ENCODE assay signal across 29 mouse cellular contexts in genomic region chr16:33747346-33747954, GRCm38 (mm10). TPM values are rescaled to one million over a fixed set of nuclear protein-coding genes. Genes with fewer than 3 reads are reported as not detected.
DNase-seq lines count a peak whose midpoint lies in the region; ATAC-seq lines count a peak whose summit lies in the region.
"Had no signal": no experiment of that assay in that cellular context is flagged by ENCODE, and none has a peak within 500 bp of the region (broad histone marks: within the 10 kb centered on the region; RNA-seq: fewer than 3 reads in every experiment).

No protein-coding gene starts in this region.

- no peak overlapping the region for H3K27ac ChIP-seq in forebrain, embryonic 14.5 days (ENCODE audit: low read depth, low read length)
- H3K27ac ChIP-seq: embryonic facial prominence, embryonic 13.5 days; hindbrain, embryonic 12.5 days; limb, embryonic 10.5 days; limb, embryonic 15.5 days; liver, embryonic 13.5 days; midbrain, embryonic 10.5 days; midbrain, embryonic 15.5 days; neural tube, embryonic 12.5 days had no signal

- peaks cover 33% of the 10 kb centered on the region for H3K36me3 ChIP-seq in forebrain, embryonic 14.5 days (ENCODE audit: control insufficient read depth, insufficient read depth, low read length)
- H3K36me3 ChIP-seq: midbrain, embryonic 15.5 days had no signal

- H3K4me2 ChIP-seq in forebrain, embryonic 14.5 days (ENCODE audit: low read length) = no peak overlapping the region
- H3K4me2 ChIP-seq: embryonic facial prominence, embryonic 13.5 days; heart, embryonic 11.5 days; hindbrain, embryonic 12.5 days; limb, embryonic 15.5 days; liver, embryonic 13.5 days; midbrain, embryonic 15.5 days; neural tube, embryonic 12.5 days had no signal

- WGBS in forebrain, embryonic 14.5 days = 76% methylated on average over 7 of the region's 7 CpGs

- no peaks in the 10 kb centered on the region for H3K27me3 ChIP-seq in forebrain, embryonic 14.5 days (replicated peaks; ENCODE audit: control insufficient read depth, insufficient read depth, low read length)
- H3K27me3 ChIP-seq: embryonic facial prominence, embryonic 13.5 days; hindbrain, embryonic 12.5 days; limb, embryonic 15.5 days; liver, embryonic 13.5 days; midbrain, embryonic 15.5 days; neural tube, embryonic 12.5 days had no signal

- H3K9me3 ChIP-seq in forebrain, embryonic 14.5 days (replicated peaks; ENCODE audit: control insufficient read depth, low read length) = no peaks in the 10 kb centered on the region
- H3K9me3 ChIP-seq: embryonic facial prominence, embryonic 13.5 days; hindbrain, embryonic 12.5 days; limb, embryonic 10.5 days; limb, embryonic 15.5 days; liver, embryonic 13.5 days; midbrain, embryonic 10.5 days; midbrain, embryonic 15.5 days; neural tube, embryonic 12.5 days had no signal

- H3K4me1 ChIP-seq in forebrain, embryonic 14.5 days (ENCODE audit: control insufficient read depth, insufficient read depth, low read length) = no peaks in the 10 kb centered on the region
- H3K4me1 ChIP-seq: midbrain, embryonic 10.5 days; midbrain, embryonic 15.5 days had no signal

- intact Hi-C loops in gastrocnemius, postnatal 36 days (cut with DNase I) = loop anchor here (5.0 to 10.0 kb wide), 3 partner anchors 50 to 553 kb away; no protein-coding TSS in a partner anchor

- no peak for ATAC-seq in forebrain, embryonic 14.5 days
- ATAC-seq: forebrain, postnatal 0 days; midbrain, embryonic 15.5 days had no signal

- no peak overlapping the region for H3K4me3 ChIP-seq in forebrain, embryonic 14.5 days (ENCODE audit: low read depth, low read length)
- H3K4me3 ChIP-seq: embryonic facial prominence, embryonic 13.5 days; hindbrain, embryonic 12.5 days; limb, embryonic 10.5 days; limb, embryonic 15.5 days; liver, embryonic 13.5 days; midbrain, embryonic 10.5 days; midbrain, embryonic 15.5 days; neural tube, embryonic 12.5 days had no signal

- peak; percentile 73 for DNase-seq in 416B (ENCODE audit: low read depth)
- DNase-seq in CD4-positive helper T cell, adult 2 months (ENCODE audit: low read depth, low spot score) = peak; percentile 80
- peak; percentile 88 for DNase-seq in induced T-regulatory cell, adult 2 months (ENCODE audit: low read depth)
- peak; percentile 60 for DNase-seq in naive thymus-derived CD4-positive, alpha-beta T cell, adult 2 months (ENCODE audit: low read depth)
- no peak for DNase-seq in layer of hippocampus, postnatal 10 days (ENCODE audit: low spot score in 2 of 2)
- no peak for DNase-seq in gastrocnemius, postnatal 36 days
- DNase-seq in forebrain, embryonic 14.5 days (ENCODE audit: low spot score) = no peak
- DNase-seq: adrenal gland, adult 2 months; adrenal gland, postnatal 36 days; cerebellum, adult 18-20 months; cerebellum, postnatal 10 days; forebrain, postnatal 0 days; gastrocnemius, postnatal 10 days; heart, postnatal 36 days; kidney, adult 8-10 months; kidney, postnatal 10 days; liver, embryonic 13.5 days; lung, adult 18-20 months; lung, postnatal 10 days; right cerebral cortex, adult 18-20 months had no signal

- H3K9ac ChIP-seq in forebrain, embryonic 14.5 days (ENCODE audit: low read length) = no peak overlapping the region
- H3K9ac ChIP-seq: embryonic facial prominence, embryonic 13.5 days; forebrain, postnatal 0 days; hindbrain, embryonic 12.5 days; limb, embryonic 15.5 days; liver, embryonic 13.5 days; midbrain, embryonic 15.5 days; neural tube, embryonic 12.5 days had no signal

RNA-seq across cellular contexts. Expression of gene Muc13, which starts 46.4 kb away (rescaled TPM):
- under 1 TPM in 1 of 2 experiments, not detected in 1; 0.11 TPM for total RNA-seq in layer of hippocampus, postnatal 10 days (2021)
- total RNA-seq in gastrocnemius, postnatal 36 days (2021) = not detected
- not detected in 2 replicates for polyA plus RNA-seq in forebrain, embryonic 14.5 days (2014; fragmentation: Nextera tagmentation; extraction: Ambion mirVana)
- total RNA-seq: adrenal gland, adult 2 months; adrenal gland, postnatal 36 days; forebrain, postnatal 0 days; left cerebral cortex, postnatal 10 days had no signal
- polyA plus RNA-seq: forebrain, postnatal 0 days; limb, embryonic 15.5 days had no signal

Comparison
In these comparisons a context has a peak if more than half of its experiments do, and no peak if none do; other contexts are left out.
1. DNase-seq: peak in 416B (single experiment), CD4-positive helper T cell, adult 2 months (single experiment), induced T-regulatory cell, adult 2 months (single experiment) and naive thymus-derived CD4-positive, alpha-beta T cell, adult 2 months (single experiment); none in layer of hippocampus, postnatal 10 days (0 of 2), gastrocnemius, postnatal 36 days (0 of 2) and forebrain, embryonic 14.5 days (single experiment).